ENCODE assay signal across 35 mouse cellular contexts in genomic region chr12:109022966-109023365, GRCm38 (mm10). TPM values are rescaled to one million over a fixed set of nuclear protein-coding genes. Genes with fewer than 3 reads are reported as not detected.
"Had no signal": no experiment of that assay in that cellular context is flagged by ENCODE, and none has a peak within 500 bp of the region (broad histone marks: within the 10 kb centered on the region; RNA-seq: fewer than 3 reads in every experiment).

No protein-coding gene starts in this region.

- DNase-seq: liver; liver, embryonic 13.5 days; liver, postnatal 0 days; lung, adult 18-20 months; lung, adult 2 months; lung, embryonic 14.5 days; lung, postnatal 10 days; lung, postnatal 14 days; lung, postnatal 36 days; lung, postnatal 4 days; midbrain, embryonic 14.5 days had no signal

- H3K27ac ChIP-seq: limb, embryonic 10.5 days; limb, embryonic 12.5 days; limb, embryonic 13.5 days; limb, embryonic 15.5 days; liver, embryonic 12.5 days; liver, embryonic 13.5 days; liver, embryonic 14.5 days; liver, embryonic 15.5 days; lung, embryonic 15.5 days; macrophage; midbrain, embryonic 12.5 days; midbrain, embryonic 13.5 days; midbrain, embryonic 15.5 days; neural tube, embryonic 12.5 days had no signal

- H3K27me3 ChIP-seq: liver, embryonic 12.5 days; liver, embryonic 13.5 days; liver, embryonic 15.5 days; lung, embryonic 15.5 days; megakaryocyte, embryonic 14.5 days; midbrain, embryonic 12.5 days; midbrain, embryonic 13.5 days; midbrain, embryonic 15.5 days; neural tube, embryonic 12.5 days had no signal

- H3K9me3 ChIP-seq: limb, embryonic 10.5 days; limb, embryonic 12.5 days; limb, embryonic 13.5 days; limb, embryonic 15.5 days; liver, embryonic 12.5 days; liver, embryonic 13.5 days; liver, embryonic 15.5 days; lung, embryonic 15.5 days; midbrain, embryonic 10.5 days; midbrain, embryonic 12.5 days; midbrain, embryonic 13.5 days; midbrain, embryonic 15.5 days; neural tube, embryonic 12.5 days had no signal

- H3K4me1 ChIP-seq: liver, embryonic 12.5 days; liver, embryonic 13.5 days; liver, embryonic 15.5 days; lung, embryonic 15.5 days; megakaryocyte, embryonic 14.5 days; midbrain, embryonic 10.5 days; midbrain, embryonic 12.5 days; midbrain, embryonic 15.5 days; neural tube, embryonic 12.5 days had no signal

- H3K4me3 ChIP-seq: limb, embryonic 10.5 days; limb, embryonic 12.5 days; limb, embryonic 13.5 days; limb, embryonic 15.5 days; liver, embryonic 12.5 days; liver, embryonic 13.5 days; liver, embryonic 15.5 days; lung, embryonic 15.5 days; megakaryocyte, embryonic 14.5 days; midbrain, embryonic 10.5 days; midbrain, embryonic 12.5 days; midbrain, embryonic 13.5 days; midbrain, embryonic 15.5 days; myocyte; neural tube, embryonic 12.5 days had no signal

- ATAC-seq: liver, embryonic 12.5 days; liver, postnatal 0 days; lung, postnatal 0 days; midbrain, embryonic 15.5 days; midbrain, embryonic 16.5 days had no signal

- H3K36me3 ChIP-seq: liver, embryonic 13.5 days; liver, embryonic 15.5 days; lung, embryonic 15.5 days; midbrain, embryonic 10.5 days; midbrain, embryonic 12.5 days; midbrain, embryonic 15.5 days; neural tube, embryonic 12.5 days had no signal

- H3K9ac ChIP-seq: limb, embryonic 12.5 days; limb, embryonic 13.5 days; limb, embryonic 15.5 days; liver, embryonic 12.5 days; liver, embryonic 13.5 days; liver, embryonic 14.5 days; liver, embryonic 15.5 days; liver, postnatal 0 days; lung, embryonic 14.5 days; lung, embryonic 15.5 days; midbrain, embryonic 12.5 days; midbrain, embryonic 13.5 days; midbrain, embryonic 15.5 days; neural tube, embryonic 12.5 days had no signal

- H3K4me2 ChIP-seq: limb, embryonic 12.5 days; limb, embryonic 13.5 days; limb, embryonic 15.5 days; liver, embryonic 11.5 days; liver, embryonic 12.5 days; liver, embryonic 13.5 days; liver, embryonic 15.5 days; lung, embryonic 14.5 days; lung, embryonic 15.5 days; midbrain, embryonic 11.5 days; midbrain, embryonic 12.5 days; midbrain, embryonic 13.5 days; midbrain, embryonic 15.5 days; neural tube, embryonic 12.5 days had no signal

RNA-seq across cellular contexts. Expression of gene Begain, which starts 45.1 kb away (rescaled TPM):
- total RNA-seq: liver, adult 2 months; megakaryocyte, adult 5-6 weeks; megakaryocyte-erythroid progenitor cell, adult 5-6 weeks; monocyte, adult 5-6 weeks had no signal
- polyA plus RNA-seq: liver, adult 2 months; macrophage had no signal
